Mouse (Mus musculus) hindbrain, embryonic 16.5 days (tissue): ENCODE data around the gene Nfyb. TPM values are rescaled to one million over a fixed set of nuclear protein-coding genes. Genes with fewer than 3 reads are reported as not detected.

Experiments
- ATAC-seq: fragments of 200-750 bp; cut with Nextera tagmentation; 2 replicates; pipeline ENCODE4 v1.8.0; 2017; ENCODE audit warnings: moderate TSS enrichment, moderate library complexity
- H3K27ac ChIP-seq: fragments of 300-500 bp; sonication (generic); 2 replicates; pipeline ENCODE4 v1.5.1; 2014; ENCODE audit warnings: low read depth, mild to moderate bottlenecking, control low read depth, low read length, moderate library complexity
- H3K27me3 ChIP-seq: fragments of 300-500 bp; sonication (generic); replicated peaks from 2 replicates; pipeline ENCODE4 v1.6.1; 2014; ENCODE audit warnings: low read length; ENCODE audit not compliant: control insufficient read depth, insufficient read depth
- H3K36me3 ChIP-seq: fragments of 300-500 bp; sonication (generic); 2 replicates; pipeline ENCODE4 v1.6.1; 2014; ENCODE audit warnings: mild to moderate bottlenecking, low read length, moderate library complexity, mixed read lengths; ENCODE audit not compliant: control insufficient read depth, insufficient read depth
- H3K4me1 ChIP-seq: fragments of 300-500 bp; sonication (generic); 2 replicates; pipeline ENCODE4 v1.6.1; 2014; ENCODE audit warnings: low read depth, low read length; ENCODE audit not compliant: control insufficient read depth, insufficient read depth
- H3K4me2 ChIP-seq: fragments of 300-500 bp; sonication (generic); 2 replicates; pipeline ENCODE4 v1.6.1; 2014; ENCODE audit warnings: mild to moderate bottlenecking, low read length, control low read depth, moderate library complexity
- H3K4me3 ChIP-seq: fragments of 300-500 bp; sonication (generic); 2 replicates; pipeline ENCODE4 v1.5.1; 2014; ENCODE audit warnings: mild to moderate bottlenecking, low read length, control low read depth, moderate library complexity
- H3K9ac ChIP-seq: fragments of 300-500 bp; sonication (generic); 2 replicates; pipeline ENCODE4 v1.6.1; 2014; ENCODE audit warnings: low read depth, mild to moderate bottlenecking, control low read depth, low read length, moderate library complexity
- H3K9me3 ChIP-seq: fragments of 300-500 bp; sonication (generic); 2 replicates; pipeline ENCODE4 v1.6.1; 2014; ENCODE audit warnings: mild to moderate bottlenecking, low read length, moderate library complexity; ENCODE audit not compliant: control insufficient read depth
- WGBS: fragments of 180-500 bp; shearing (Covaris S2); extraction: QIAGEN DNeasy Blood & Tissue Kit; methylation state at CpG from one replicate; pipeline ENCODE4 v1.1.7; 2014; 5-methylcytosine and 5-hydroxymethylcytosine counted together
- polyA plus RNA-seq: library from polyadenylated mRNA; unstranded; fragments of >200 nt; fragmentation: Nextera tagmentation; extraction: Ambion mirVana; gene quantifications from 2 replicates; pipeline ENCODE4 v1.2.1, GENCODE M21; 2015

The Nfyb gene
- polyA plus RNA-seq, 1 experiment from 2014 or later, result 37.3 TPM

DNA sequence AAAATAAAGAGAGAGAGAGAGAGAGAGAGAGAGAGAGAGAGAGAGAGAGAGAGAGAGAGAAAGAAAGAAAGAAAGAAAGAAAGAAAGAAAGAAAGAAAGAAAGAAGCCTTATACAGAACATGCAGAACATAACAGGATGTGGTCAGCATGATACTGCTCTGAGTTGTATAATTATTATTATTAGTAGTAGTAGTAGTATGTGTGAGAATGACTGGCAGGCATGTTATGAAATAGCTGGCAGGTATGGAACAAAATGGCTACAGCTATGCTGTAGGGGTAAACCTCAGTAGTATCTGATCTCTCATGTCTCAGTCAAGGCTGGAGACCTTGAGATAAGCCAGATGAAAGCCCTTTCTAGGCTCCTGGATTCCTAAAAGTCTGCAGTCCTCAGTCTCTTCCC, 25.2 kb upstream of the Nfyb start:
- Histone ChIP-seq H3K4me2 (no peak overlapping the region), H3K27ac (no peak overlapping the region), H3K4me1 (no peaks in the 10 kb centered on the region), H3K36me3 (no peaks in the 10 kb centered on the region), H3K9ac (no peak overlapping the region), H3K9me3 (no peaks in the 10 kb centered on the region), H3K27me3 (no peaks in the 10 kb centered on the region), H3K4me3 (no peak overlapping the region)
- no peak for ATAC-seq

DNA sequence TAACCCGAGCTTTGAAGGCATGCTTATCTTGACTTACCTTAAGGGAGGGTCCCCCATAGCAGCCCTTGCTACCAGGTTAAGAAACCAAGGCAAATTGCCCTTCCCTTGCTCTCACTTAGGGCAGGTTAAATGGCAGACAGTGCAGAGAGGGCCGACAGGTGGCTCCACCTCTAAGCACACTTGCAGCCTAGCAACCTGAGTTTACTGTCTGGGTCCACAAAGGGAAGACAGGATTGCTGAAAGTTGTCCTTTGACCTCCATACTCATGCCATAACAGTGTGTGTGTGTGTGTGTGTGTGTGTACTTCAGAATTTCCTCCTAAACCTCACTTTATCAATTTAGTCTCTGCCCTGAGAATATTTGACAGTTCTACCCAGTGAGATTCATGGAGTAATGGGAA, 18.5 kb upstream of the Nfyb start:
- Histone ChIP-seq H3K4me1 (no peaks in the 10 kb centered on the region), H3K4me2 (no peak overlapping the region), H3K9me3 (no peaks in the 10 kb centered on the region), H3K4me3 (no peak overlapping the region), H3K27ac (no peak overlapping the region), H3K36me3 (no peaks in the 10 kb centered on the region), H3K27me3 (no peaks in the 10 kb centered on the region), H3K9ac (no peak overlapping the region)
- WGBS, result 57% methylated on average over 2 of the region's 2 CpGs
- no peak for ATAC-seq

DNA sequence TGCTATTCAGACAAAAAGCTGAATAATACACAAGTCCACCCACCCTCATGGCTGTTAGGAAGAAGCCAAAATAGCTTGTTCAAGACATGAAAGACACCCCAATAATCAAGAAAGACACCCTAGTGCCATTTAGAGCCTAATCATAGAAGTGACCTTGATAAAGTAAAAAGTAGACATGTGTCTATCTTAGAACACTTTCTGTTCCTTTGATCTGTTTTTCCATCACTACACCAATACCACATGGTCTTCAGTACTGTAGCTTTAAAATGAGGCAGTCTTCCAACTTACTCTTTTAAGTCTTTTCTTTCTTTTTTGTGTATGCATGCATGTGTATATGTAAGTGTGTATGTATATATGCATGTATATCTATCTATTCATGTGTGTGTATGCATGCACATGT, 16.9 kb upstream of the Nfyb start:
- no peak overlapping the region for H3K4me3 ChIP-seq
- no peak overlapping the region for H3K4me2 ChIP-seq
- no peaks in the 10 kb centered on the region for H3K36me3 ChIP-seq
- no peaks in the 10 kb centered on the region for H3K4me1 ChIP-seq
- no peaks in the 10 kb centered on the region for H3K9me3 ChIP-seq
- H3K27me3 ChIP-seq, result no peaks in the 10 kb centered on the region
- H3K27ac ChIP-seq, result no peak overlapping the region
- no peak for ATAC-seq
- H3K9ac ChIP-seq, result no peak overlapping the region

DNA sequence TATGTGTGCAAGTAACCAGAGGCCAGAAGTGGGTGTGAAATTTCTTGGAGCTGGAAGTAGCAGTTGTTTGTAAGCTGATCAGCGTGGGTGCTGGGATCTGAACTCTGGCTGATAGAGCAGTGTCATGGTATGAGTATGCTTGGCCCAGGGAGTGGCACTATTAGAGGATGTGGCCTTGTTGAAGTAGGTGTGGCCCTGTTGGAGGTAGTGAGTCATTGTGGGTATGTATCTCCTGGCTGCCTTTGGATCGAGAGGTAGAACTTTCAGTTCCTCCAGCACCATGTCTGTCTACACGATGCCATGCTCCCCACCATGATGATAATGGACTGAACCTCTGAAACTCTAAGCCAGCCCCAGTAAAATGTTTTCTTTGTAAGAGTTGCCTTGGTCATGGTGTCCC, 16.4 kb upstream of the Nfyb start:
- Histone ChIP-seq H3K9me3 (no peaks in the 10 kb centered on the region), H3K36me3 (no peaks in the 10 kb centered on the region), H3K9ac (no peak overlapping the region), H3K4me3 (no peak overlapping the region), H3K4me2 (no peak overlapping the region), H3K4me1 (no peaks in the 10 kb centered on the region), H3K27me3 (no peaks in the 10 kb centered on the region), H3K27ac (no peak overlapping the region)
- WGBS, result 97% methylated on average over 3 of the region's 3 CpGs
- no peak for ATAC-seq

DNA sequence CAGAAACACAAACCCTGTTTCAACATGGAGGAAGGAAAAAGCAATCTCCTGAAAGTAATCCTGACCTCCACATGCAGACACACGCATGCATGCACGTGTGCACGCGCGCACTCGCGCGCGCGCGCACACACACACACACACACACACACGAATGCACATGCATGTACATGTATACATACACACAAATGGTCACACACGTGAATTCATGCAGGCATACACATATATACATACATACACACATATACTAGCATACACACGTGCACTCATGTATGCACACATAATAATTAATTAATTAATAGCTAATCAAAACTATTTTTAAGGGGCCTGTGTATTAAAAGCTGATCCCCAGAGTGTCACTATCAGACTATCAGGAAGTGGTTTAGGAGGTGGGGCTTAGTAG, 15.9 kb upstream of the Nfyb start:
- no peaks in the 10 kb centered on the region for H3K27me3 ChIP-seq
- ATAC-seq, result no peak
- 98% methylated on average over 14 of the region's 14 CpGs for WGBS

DNA sequence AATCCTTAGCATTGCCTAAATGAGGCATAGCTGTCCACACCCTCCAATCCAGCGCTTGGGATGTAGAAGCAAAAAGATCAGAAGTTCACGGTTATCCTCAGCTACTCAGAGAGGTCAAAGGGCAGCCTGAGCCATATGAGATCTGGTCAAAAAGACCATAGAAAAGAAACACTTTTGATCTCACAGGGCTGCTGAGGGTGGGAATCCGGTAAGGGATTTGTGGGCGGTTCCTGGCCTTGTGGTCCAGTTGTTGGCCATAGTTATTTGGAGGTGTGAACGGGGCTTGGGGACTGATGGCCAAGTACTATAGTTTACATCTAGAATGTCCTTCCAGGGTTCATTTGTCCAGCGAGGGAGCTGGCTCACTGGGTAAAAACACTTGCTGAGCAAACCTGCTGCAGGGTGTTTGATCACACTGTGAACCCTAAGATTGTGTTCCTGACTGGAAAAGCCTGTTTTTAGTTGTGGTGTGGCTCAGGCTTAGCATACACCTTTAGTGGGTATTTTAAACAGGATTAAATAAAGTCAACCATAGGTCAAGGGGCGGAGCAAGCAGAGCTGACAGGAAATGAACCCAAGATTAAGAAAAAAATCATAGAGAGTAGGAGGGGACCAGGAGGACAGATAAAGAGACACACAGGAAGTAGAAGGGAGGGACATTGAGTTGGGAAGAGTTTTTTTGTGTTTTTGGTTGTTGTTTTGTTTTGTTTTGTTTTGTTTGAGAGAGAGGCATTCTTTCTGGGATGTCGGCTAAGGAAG, 15.0 kb upstream of the Nfyb start:
- Histone ChIP-seq H3K4me1 (no peaks in the 10 kb centered on the region), H3K9ac (no peak overlapping the region), H3K27me3 (no peaks in the 10 kb centered on the region), H3K27ac (no peak overlapping the region), H3K36me3 (no peaks in the 10 kb centered on the region), H3K4me2 (no peak overlapping the region), H3K4me3 (no peak overlapping the region), H3K9me3 (no peaks in the 10 kb centered on the region)
- no peak for ATAC-seq
- WGBS, result 76% methylated on average over 8 of the region's 8 CpGs

More for the DNA sequence above, 15.9 kb upstream of the Nfyb start:
- H3K4me3 ChIP-seq, result no peak overlapping the region
- no peak overlapping the region for H3K9ac ChIP-seq
- no peak overlapping the region for H3K27ac ChIP-seq
- no peak overlapping the region for H3K4me2 ChIP-seq
- H3K36me3 ChIP-seq, result no peaks in the 10 kb centered on the region
- no peaks in the 10 kb centered on the region for H3K4me1 ChIP-seq
- H3K9me3 ChIP-seq, result no peaks in the 10 kb centered on the region

DNA sequence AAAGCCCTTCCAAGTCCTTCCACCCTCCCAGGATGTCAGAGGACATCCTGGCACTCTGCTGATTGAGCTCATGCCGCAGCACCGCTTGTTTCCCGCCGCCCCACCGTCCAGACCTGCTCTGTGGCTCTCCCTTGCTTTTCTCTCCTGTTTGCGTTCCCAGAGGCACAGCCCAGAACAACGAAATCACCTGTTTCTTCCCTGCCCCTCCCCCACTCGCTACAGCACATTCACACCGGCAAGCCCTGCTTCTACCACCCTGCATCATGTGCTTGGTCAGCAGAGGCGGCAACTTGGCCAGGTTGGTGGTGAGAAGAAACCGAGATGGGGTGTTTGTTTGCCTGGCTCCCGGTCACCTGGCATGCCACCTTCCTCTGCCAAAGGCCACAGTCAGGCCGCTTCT, 13.9 kb upstream of the Nfyb start:
- 34% methylated on average over 13 of the region's 13 CpGs for WGBS
- no peak overlapping the region for H3K9ac ChIP-seq
- no peak overlapping the region for H3K27ac ChIP-seq
- no peak overlapping the region for H3K4me2 ChIP-seq
- H3K36me3 ChIP-seq, result no peaks in the 10 kb centered on the region
- H3K4me1 ChIP-seq, result no peaks in the 10 kb centered on the region
- ATAC-seq, result no peak
- H3K27me3 ChIP-seq, result no peaks in the 10 kb centered on the region
- H3K9me3 ChIP-seq, result no peaks in the 10 kb centered on the region
- H3K4me3 ChIP-seq, result no peak overlapping the region

DNA sequence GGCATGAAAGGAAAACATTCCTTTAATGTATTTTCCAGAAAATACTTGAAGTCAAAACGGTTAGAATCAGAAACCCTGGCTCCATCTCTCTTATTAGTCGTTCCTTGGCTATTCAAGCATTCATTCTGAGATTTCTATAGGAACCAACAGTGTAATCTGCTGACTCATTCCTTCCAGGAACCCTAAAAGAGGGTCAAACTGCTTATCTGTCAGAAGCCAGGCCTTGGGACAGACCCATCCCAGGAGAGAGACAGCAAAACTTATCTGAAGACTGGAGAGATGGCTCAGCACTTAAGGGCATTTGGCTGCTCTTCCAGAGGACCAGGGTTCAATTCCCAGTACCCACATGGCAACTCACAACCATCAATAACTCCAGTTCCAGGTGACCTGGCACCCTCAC, 13.1 kb upstream of the Nfyb start:
- no peak for ATAC-seq
- no peak overlapping the region for H3K4me3 ChIP-seq

DNA sequence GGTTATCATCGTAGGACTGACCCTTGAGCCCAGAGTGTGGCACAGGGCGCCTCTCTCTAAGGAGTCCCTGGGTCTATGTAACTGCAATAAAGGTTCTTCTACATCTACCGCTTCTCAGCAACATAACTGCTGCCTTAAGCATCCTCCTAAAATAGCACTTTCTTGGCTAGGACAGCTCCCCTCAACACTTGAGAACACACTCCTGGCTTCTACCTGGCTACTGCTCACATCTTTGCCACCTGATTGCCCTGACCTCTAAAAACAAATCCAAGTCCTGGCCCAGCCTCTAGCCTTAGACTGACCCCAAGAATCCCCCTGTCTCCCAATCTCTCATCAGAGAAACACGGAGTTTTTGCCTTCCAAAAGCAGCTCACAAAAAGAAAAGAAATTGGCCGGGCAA, 10.9 kb upstream of the Nfyb start:
- Histone ChIP-seq H3K4me2 (no peak overlapping the region), H3K36me3 (no peaks in the 10 kb centered on the region), H3K9me3 (no peaks in the 10 kb centered on the region), H3K27me3 (no peaks in the 10 kb centered on the region), H3K4me3 (no peak overlapping the region), H3K9ac (no peak overlapping the region), H3K27ac (no peak overlapping the region), H3K4me1 (no peaks in the 10 kb centered on the region)
- no peak for ATAC-seq
- WGBS, result 92% methylated on average over 5 of the region's 5 CpGs

More for the DNA sequence above, 13.1 kb upstream of the Nfyb start:
- WGBS, result 60% methylated on average over 2 of the region's 2 CpGs
- Histone ChIP-seq H3K27ac (no peak overlapping the region), H3K27me3 (no peaks in the 10 kb centered on the region), H3K36me3 (no peaks in the 10 kb centered on the region), H3K9me3 (no peaks in the 10 kb centered on the region), H3K4me2 (no peak overlapping the region), H3K9ac (no peak overlapping the region), H3K4me1 (no peaks in the 10 kb centered on the region)
